Mouse (Mus musculus): ENCODE data around the gene Tfrc.
"Not testable (repeated sequence)": the region's sequence is repeated elsewhere in the genome, so short reads cannot be mapped to it uniquely, and the experiment has no call there.

Gene Tfrc

GRCm38 (mm10) chr16:32612052-32612451, 3.3 kb downstream of the Tfrc start:
- no peak for DNase-seq (ENCODE audit: low spot score in 2 of 2)

DNA sequence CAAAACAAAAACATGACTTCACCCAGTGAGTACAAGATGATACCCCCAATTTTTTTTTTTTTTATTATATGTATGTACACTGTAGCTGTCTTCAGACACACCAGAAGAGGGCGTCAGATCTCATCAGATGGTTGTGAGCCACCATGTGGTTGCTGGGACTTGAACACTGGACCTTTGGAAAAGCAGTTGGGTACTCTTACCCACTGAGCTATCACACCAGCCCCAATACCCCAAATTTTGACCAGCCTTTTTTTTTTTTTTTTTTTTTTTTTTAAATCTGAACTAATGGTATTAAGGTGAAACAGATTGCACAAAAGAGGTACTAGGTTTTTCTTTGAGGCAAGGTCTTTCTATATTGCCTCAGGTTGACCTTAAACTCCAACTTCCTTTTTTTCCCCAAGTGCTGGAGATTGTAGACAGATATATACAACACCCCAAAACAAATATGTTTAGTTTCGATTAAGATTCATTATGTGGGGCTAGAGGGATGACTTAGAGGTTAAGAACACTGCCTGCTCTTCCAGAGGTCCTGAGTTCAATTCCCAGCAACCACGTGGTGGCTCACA, 4.6 kb downstream of the Tfrc start:
- no peak for DNase-seq (ENCODE audit: low spot score in 2 of 2)

DNA sequence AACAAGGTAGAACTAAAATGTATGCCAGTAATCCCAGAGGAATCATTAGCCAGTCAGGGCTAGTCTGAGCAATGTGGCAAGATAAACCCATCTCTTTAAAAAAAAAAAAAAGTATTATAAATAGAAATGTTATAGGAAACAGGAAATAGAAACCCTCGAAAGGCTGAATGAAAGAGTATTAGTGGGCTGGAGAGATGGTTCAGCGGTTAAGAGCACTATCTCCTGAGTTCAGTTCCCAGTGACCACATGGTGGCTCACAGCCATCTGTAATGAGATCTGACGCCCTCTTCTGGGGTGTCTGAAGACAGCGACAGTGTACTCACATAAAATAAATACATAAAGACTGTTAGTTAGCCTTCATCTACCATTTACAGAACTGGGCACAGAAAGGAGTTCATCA, 5.3 kb downstream of the Tfrc start:
- no peak for DNase-seq (ENCODE audit: low spot score in 2 of 2)

DNA sequence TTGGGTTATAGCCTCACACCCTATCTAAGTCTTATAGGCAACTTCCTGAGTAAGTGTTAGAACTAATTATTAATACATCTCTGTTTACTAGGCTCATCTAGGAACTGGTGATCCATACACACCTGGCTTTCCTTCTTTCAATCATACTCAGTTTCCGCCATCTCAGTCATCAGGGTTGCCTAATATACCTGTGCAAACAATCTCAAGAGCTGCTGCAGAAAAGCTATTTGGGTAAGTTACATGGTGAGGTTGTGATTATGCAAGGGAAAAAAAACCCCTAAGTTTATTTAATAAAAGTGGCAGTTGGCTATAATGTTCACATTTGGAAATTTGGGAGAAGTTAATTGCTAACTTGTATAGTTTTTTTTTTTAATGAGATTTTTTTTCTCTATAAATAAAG, 10.2 kb downstream of the Tfrc start:
- DNase-seq (ENCODE audit: low spot score in 2 of 2), result no peak

DNA sequence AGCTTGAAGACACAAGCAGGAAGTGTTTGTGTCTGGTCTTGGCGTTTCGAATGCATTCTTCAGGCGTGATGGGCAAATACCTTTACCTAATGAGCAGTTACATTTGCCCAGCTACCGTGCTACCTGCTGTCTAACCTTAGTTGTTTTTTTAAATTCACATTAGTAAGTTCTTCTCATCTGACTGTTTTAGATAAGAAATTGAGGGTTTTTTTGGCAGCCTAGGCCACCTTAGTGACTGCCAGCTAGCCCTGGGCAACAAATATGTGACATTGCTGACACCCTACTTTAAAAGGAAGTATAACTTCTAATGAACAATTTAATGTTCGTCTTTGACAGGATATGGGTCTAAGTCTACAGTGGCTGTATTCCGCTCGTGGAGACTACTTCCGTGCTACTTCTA, 19.4 kb downstream of the Tfrc start:
- DNase-seq (ENCODE audit: low spot score in 2 of 2), result no peak

- DNase-seq (ENCODE audit: low spot score in 2 of 2), result no peak
These were observed 23.7 kb downstream of the Tfrc start for GRCm38 (mm10) chr16:32632328-32632824.

GRCm38 (mm10) chr16:32633486-32634012, 24.8 kb downstream of the Tfrc start:
- DNase-seq (ENCODE audit: low spot score in 2 of 2), result no peak

DNA sequence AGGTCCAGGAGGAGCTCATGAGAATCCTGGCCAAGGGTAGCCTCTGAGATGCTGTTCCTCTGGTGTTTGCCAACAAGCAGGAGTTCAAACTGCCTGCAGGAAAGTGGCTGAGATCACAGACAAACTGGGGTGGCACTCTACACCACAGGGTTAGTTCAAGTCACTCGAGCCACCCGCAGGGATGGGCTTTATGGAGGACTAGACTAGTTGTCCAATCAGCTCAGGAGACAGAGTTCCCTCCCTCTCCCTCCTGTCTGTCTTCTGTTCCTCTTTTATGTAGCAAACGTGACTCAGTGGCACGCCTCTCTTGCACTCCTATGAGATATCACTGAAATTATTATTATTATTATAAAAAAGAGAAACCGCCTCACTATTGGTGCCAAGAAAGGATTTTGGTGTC, 25.5 kb downstream of the Tfrc start:
- no peak for DNase-seq (ENCODE audit: low spot score in 2 of 2)

DNA sequence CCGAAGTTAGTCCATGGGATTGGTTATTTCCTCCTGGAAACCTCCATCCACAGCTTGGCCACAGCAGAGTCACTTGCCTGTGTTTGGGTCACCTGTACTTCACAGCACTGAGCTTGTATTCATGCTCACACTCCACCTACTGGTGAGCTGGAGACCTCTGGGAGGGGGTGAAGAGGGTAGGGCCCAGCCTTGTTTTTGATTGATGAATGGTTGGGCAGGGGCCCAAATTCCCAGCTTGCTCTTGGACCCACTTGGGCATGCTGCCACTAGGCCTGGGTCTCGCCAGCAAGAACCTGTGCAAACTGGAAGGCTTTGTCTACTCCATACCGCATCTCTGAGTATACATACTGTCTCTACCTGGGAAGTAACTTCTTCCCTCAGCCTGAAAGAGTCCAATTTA, 26.6 kb downstream of the Tfrc start:
- no peak for DNase-seq (ENCODE audit: low spot score in 2 of 2)

DNA sequence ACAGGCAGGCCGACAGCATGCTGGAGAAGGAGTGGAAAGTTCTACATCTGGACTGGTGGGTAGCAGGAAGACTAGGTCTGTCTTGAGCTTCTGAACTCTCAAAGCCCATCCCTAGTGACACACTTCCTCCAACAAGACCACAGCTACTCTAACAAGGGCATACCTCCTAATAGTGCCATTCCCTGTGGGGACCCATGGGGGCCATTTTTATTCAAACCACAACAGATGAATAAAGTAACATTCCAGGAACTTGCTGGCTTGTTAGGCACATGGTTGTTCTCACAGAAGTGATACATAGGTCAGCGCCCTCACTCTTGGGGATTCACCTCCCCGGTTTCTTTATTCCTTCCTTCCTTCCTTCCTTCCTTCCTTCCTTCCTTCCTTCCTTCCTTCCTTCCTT, 27.6 kb downstream of the Tfrc start:
- no peak for DNase-seq (ENCODE audit: low spot score in 2 of 2)

DNA sequence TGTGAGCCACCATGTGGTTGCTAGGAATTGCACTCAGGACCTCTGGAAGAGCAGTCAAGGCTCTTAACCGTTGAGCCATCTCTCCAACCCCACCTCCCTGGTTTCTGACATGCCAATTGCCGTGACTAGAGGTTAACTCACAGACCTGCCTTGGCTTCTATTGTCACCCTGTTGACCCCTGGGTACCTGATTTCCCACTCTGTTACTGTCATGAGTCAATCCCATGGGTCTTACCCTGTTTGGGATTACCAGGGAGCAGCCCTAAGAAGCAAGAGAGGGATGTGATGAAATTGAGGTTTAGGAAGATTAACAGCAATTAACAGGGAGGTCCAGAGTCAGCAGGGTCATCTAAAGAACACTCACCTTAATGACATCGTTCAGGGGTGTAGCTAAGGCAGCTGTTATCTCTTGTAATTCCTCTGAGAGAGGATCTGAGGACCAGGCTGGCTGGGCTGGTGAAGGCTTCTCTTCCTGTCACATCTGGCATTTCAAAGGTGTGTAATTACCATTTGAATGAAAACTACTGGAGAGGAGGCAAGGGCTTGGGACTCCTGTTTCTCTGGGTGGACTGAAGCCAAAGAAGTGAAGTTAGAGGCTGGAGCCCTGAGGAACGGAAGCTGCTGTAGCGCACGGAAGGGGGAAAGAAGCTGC, 28.3 kb downstream of the Tfrc start:
- DNase-seq (ENCODE audit: low spot score in 2 of 2), result no peak

DNA sequence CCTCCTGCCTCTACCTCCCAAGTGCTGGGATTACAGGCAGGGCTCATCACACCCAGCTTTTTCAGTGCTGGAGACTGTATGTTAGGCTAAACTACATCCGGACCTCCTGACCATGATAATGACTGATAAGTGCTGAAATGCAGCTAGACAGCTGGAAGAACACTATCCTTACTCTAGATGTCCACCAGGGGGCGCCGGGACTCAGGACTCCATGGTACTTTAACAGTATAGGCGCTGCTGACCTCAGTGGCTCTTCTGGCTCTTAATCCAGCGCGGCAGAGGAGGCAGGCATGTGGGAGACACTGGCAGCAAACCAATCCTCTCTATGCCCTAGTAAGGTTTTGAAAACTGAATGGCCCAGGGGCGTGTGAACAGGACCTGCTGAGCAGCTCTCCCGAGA, 29.8 kb downstream of the Tfrc start:
- peak; percentile 75 to 84 for DNase-seq (ENCODE audit: low spot score in 2 of 2)

DNA sequence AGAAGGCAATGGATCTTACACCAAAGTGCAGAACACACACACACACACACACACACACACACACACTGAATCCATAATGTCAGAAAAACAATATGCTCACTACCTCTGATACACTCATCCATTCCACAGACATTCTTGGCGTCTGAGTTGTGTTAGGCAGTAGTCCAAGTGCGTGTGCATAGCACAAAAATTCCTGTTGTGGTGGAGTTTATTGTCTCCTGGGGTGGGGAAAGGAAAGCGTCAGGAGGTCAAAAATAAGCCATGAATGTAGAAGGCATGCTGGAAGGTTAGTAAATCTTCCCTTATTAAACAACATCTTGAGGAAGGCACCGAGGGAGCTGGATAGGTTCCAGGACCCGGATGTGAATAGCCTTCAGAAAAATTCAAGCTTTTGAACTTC, 31.4 kb downstream of the Tfrc start:
- no peak for DNase-seq (ENCODE audit: low spot score in 2 of 2)

GRCm38 (mm10) chr16:32640683-32641082, 32.0 kb downstream of the Tfrc start:
- not testable (repeated sequence) for DNase-seq (ENCODE audit: low spot score in 2 of 2)

DNA sequence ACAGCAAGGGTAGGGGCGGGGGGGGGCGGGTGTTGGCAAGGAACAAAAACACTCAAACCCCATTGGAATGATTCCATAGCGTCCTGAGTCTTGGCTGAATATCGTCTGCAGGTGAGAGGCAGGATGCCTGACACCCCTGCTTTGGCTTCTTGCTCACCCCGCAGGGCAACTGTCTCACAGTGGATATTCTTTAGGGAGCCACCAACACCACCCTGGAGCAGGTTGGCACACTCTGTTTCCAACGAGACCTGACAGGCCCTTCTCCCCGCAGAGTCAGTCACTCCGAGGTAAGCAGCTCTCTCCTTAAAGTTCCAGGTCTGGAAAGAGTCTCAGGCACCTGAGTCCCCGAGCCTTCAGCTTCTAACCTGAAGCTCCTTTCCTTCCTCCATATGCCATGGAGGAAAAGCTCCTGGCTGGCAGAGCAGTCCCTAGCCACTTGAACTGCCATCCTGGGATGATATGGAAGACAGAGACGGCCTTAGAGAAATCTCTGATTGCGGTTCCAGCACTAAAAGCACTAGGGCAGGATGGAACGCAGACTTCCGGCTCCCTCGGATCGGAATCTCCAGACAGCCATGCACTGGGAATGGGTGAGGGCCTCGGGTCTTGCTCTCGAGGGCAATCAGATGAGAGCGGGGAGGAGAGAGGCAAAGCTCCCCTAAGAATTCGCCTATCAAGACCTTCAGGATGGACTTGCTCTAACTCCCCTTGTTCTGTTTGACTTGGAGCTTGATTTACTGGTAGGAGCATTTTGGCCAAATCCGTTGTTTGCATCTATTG, 32.9 kb downstream of the Tfrc start:
- no peak for DNase-seq (ENCODE audit: low spot score in 2 of 2)

DNA sequence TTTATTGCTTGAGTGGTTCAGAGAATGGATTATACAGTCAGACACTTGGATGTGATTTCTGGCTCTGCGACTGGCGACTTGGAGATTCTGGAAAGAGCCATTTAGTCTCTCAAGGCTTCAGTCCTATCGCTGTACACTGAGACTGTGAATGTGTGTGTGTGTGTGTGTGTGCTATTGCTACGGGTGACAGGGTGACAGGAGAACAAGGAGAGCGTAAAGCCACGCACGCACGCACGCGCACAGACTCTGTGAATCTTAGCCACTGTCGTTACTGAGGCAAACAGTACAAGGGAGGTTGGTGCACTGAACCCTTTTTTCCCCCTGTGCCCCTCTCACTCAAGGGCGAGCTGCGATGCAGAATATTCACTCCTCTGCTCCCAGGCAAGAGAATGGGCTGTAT, 33.6 kb downstream of the Tfrc start:
- DNase-seq (ENCODE audit: low spot score in 2 of 2), result no peak

DNA sequence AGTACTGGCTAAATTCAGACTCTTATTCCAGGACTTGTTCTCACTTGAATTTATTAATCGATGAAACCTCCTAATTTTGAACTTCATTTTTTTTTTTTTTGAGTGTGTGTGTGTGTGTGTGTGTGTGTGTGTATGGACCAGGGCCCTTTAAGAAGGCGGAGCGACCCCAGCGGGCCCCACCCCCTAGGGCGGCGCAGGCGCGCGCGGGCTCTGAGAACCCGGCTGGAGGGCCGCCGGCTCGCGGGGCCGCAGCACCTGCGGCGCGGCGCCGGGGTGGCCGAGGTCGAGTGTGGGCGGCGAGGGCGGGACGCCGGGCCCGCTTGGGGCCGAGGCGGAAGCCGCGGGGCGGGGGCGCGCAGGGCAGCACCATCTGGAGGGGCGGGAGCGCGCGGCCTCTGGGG, 34.9 kb downstream of the Tfrc start, which contains the start of gene Tnk2:
Gene Tnk2, plus strand, starts transcription at position 214 of the 401 bp plus-strand sequence.
- DNase-seq (ENCODE audit: low spot score in 2 of 2), result peak; percentile 66 to 86

- DNase-seq (ENCODE audit: low spot score in 2 of 2), result peak in 1 of 2 experiments; percentile 50
These were observed 35.5 kb downstream of the Tfrc start for GRCm38 (mm10) chr16:32644069-32644800.

GRCm38 (mm10) chr16:32644801-32645170, 36.1 kb downstream of the Tfrc start:
- no peak for DNase-seq (ENCODE audit: low spot score in 2 of 2)

- peak in 1 of 2 experiments; percentile 93 for DNase-seq (ENCODE audit: low spot score in 2 of 2)
These were observed 36.7 kb downstream of the Tfrc start for GRCm38 (mm10) chr16:32645361-32645914.

DNA sequence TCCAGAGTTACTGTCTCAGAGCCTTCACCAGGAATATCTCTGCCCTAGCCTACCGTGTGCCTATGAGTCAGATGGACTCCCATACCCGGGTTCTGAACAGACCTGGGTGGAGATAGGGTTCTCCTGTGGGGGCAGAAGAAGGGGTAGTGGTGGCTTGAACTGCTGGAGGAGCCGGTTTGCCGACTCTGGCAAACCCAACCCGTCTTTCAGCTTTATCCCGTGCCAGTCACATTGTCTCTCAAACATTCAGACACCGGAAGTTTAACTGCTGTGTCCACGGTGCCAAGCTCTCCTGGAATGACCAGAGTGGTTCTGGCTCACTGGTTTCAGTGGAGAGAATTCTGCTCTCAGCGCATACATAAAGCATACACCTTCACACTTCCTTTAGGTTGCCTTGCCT, 37.3 kb downstream of the Tfrc start:
- no peak for DNase-seq (ENCODE audit: low spot score in 2 of 2)

GRCm38 (mm10) chr16:32647712-32648111, 39.0 kb downstream of the Tfrc start:
- no peak for DNase-seq (ENCODE audit: low spot score in 2 of 2)
